Mouse (Mus musculus): ENCODE data around the gene Llgl2.

Gene Llgl2

GRCm38 (mm10) chr11:115817331-115817730 lies 6.5 kb upstream of the Llgl2 start:
- TF ChIP-seq GATA4 (IDR thresholded peaks at IDR 0.05; ENCODE audit: insufficient replicate concordance, low read length), result no peak

DNA sequence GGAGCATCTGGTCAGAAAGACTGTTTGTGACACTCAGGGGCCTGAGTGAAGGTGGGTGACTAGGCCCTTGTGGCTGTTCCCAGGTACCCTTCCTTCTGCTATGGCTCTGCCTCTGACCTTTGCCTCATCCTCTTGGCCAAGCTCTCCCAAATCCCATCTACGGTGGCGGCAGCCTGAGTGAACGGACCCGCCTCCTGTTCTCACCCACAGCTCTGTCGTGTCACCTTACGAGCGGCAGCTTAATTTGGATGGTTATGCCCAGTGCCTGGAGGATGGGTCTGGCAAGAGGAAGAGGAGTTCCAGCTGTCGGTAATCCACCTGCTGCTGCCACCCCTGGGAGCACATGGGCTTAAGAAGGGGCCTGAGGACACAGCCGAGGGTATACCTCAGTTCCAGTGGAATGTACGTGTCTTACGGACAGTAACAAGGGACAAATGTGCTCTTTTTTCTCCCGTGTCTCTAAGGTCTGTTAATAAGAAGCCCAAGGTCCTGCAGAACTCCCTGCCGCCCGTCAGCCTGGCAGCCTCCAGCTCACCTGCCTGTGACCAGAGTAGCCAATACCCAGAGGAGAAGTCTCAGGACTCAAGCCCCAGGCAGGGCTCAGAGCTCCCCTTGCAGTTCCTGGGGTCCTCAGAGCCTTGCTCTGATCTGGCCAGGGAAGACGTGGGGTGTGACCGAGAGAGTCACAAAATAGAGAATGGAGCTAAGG lies 3.8 kb upstream of the Llgl2 start:
- no peak for TF ChIP-seq GATA4 (IDR thresholded peaks at IDR 0.05; ENCODE audit: insufficient replicate concordance, low read length)

DNA sequence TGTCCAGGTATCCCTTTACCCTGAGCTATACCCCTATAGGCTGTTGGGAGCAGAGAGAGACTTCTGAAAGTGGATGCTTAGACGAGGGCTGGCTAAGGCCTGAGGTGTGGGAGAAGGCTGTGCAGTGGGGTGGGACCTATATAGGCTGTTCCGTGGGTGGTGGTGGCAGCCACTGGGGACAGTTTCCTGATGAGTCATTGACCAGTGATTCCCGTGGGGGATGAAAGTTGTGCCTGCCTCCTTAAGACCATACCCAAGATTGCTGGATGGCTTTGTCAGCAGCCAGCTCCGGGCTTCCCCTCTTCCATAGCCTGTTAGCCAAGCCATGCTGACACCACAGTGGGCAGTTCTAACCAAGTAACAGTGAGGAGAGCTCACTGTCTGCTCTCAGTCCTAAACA lies 2.8 kb upstream of the Llgl2 start:
- no peak for TF ChIP-seq GATA4 (IDR thresholded peaks at IDR 0.05; ENCODE audit: insufficient replicate concordance, low read length)

DNA sequence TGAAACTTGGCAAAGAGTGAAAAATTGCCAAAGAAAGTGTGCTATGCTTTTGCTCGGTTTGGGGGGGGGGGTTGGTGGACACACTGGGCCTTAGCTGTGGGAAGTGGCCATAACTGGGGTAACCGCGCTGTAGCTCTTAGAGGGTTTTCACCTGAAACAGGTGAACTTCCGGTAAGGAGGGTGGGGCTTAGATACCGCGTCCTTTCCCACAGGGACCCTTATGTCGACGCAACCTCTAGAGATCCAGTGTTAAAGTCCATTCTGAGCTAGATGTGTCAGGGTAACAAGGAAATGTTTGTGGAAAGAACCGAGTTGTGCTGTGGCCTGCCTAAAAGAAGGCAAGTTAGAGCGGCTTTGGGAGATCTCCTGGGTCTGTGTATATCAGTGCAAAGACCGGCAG lies 964 bp downstream of the Llgl2 start:
- no peak for TF ChIP-seq GATA4 (IDR thresholded peaks at IDR 0.05; ENCODE audit: insufficient replicate concordance, low read length)

- TF ChIP-seq GATA4 (IDR thresholded peaks at IDR 0.05; ENCODE audit: insufficient replicate concordance, low read length), result no peak
Observed at GRCm38 (mm10) chr11:115826487-115826886, 2.6 kb downstream of the Llgl2 start.

GRCm38 (mm10) chr11:115827624-115828023 lies 3.8 kb downstream of the Llgl2 start:
- no peak for TF ChIP-seq GATA4 (IDR thresholded peaks at IDR 0.05; ENCODE audit: insufficient replicate concordance, low read length)

- no peak for TF ChIP-seq GATA4 (IDR thresholded peaks at IDR 0.05; ENCODE audit: insufficient replicate concordance, low read length)
Observed at GRCm38 (mm10) chr11:115829036-115829435, 5.2 kb downstream of the Llgl2 start.

- no peak for TF ChIP-seq GATA4 (IDR thresholded peaks at IDR 0.05; ENCODE audit: insufficient replicate concordance, low read length)
Observed at GRCm38 (mm10) chr11:115830550-115831325, 6.9 kb downstream of the Llgl2 start.

GRCm38 (mm10) chr11:115831518-115831917 lies 7.7 kb downstream of the Llgl2 start:
- no peak for TF ChIP-seq GATA4 (IDR thresholded peaks at IDR 0.05; ENCODE audit: insufficient replicate concordance, low read length)

- TF ChIP-seq GATA4 (IDR thresholded peaks at IDR 0.05; ENCODE audit: insufficient replicate concordance, low read length), result no peak
Observed at GRCm38 (mm10) chr11:115832064-115832463, 8.2 kb downstream of the Llgl2 start.

- no peak; the same call in 1 of the 2 replicates for TF ChIP-seq GATA4 (IDR thresholded peaks at IDR 0.05; ENCODE audit: insufficient replicate concordance, low read length)
Observed at GRCm38 (mm10) chr11:115832523-115832922, 8.7 kb downstream of the Llgl2 start.

- no peak for TF ChIP-seq GATA4 (IDR thresholded peaks at IDR 0.05; ENCODE audit: insufficient replicate concordance, low read length)
Observed at GRCm38 (mm10) chr11:115833021-115833513, 9.2 kb downstream of the Llgl2 start.

GRCm38 (mm10) chr11:115834033-115834432 lies 10.2 kb downstream of the Llgl2 start:
- TF ChIP-seq GATA4 (IDR thresholded peaks at IDR 0.05; ENCODE audit: insufficient replicate concordance, low read length), result no peak

- TF ChIP-seq GATA4 (IDR thresholded peaks at IDR 0.05; ENCODE audit: insufficient replicate concordance, low read length), result no peak
Observed at GRCm38 (mm10) chr11:115836656-115837395, 13.0 kb downstream of the Llgl2 start.

DNA sequence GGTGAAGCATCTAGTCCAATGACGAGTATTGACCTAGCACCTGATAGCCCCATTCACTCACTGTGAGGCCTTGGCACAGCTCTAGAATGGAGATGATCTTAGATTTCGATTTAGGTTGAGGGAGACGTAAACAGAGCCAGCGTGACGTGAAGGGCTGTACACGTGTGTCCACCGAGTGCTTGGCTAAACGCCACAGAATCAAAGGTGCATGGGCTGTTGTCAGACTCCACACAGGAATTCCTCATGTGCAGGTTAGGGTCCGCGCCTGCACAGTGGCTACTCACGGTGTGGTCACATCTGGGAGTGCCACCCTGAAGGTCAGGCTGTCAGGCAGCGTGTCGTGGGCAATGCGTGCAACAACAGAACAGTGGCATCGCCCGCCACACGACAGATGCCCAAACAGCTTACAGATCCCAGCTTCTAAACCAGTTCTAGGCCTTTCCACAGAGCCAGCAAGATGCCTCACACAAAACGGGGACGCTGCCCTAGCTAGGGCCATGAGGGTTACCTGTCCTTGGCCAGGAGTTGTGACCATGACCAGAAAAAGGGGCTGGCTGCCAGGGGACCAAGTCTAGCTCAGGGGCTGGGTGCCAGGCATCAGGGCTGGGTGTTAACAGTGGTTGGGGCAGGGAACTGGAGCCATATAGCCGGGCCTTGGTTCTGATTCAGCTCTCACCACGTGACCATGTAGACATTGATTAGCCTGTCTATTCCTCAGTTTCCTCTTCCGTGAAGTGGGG lies 13.9 kb downstream of the Llgl2 start:
- no peak for TF ChIP-seq GATA4 (IDR thresholded peaks at IDR 0.05; ENCODE audit: insufficient replicate concordance, low read length)
